Mouse (Mus musculus): ENCODE measurements around the gene Trim9. TPM values are rescaled to one million over a fixed set of nuclear protein-coding genes. Genes with fewer than 3 reads are reported as not detected.

Trim9 gene
- polyA plus RNA-seq, 1 experiment from 2014 or later = 1.5 TPM

DNA sequence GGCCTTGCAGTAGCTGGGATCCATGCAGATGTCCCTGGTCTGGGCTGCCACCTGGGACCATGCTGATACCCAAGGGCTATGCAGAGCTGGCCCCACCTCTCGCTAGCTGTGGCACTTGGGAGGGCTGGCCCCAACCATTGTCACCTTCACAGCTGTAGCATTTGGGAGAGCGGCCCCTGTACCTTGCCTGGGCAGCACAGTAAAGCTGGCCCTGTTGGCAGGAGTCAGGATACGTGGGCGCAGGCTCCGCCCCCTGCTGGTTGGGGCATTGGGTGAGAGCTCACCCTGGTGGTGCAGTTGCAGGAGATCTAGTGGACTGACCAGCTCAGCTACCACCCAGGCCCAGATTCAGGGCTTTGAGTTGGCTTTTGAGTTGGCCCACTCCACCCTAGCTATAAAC is 12.9 kb upstream of the Trim9 start:
- no peaks in the 10 kb centered on the region for H3K9me3 ChIP-seq (ENCODE audit: control insufficient read depth, low read length)

DNA sequence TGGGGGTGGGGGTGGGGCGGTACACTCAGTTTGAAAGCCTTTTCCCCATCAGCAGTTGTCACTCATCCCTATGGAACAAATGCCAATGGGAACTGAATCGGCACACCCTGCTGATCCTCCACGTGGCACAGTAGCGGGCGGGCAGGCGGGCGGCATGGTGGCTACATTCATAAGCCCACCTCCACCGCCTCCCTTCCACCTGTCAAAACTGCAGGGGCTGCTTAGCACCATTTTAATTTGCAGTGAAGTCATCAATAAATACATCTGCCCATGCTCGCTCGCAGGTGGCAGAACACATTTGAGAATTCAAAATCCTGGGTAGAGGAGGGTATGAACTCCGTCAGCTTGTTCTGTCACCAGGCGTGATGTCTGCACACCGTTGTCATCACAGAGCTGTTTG is 12.0 kb upstream of the Trim9 start:
- H3K27ac ChIP-seq (ENCODE audit: low read depth, low read length) = no peak overlapping the region
- no peaks in the 10 kb centered on the region for H3K9me3 ChIP-seq (ENCODE audit: control insufficient read depth, low read length)
- H3K4me3 ChIP-seq (ENCODE audit: low read length) = no peak overlapping the region
- H3K27me3 ChIP-seq (ENCODE audit: control insufficient read depth, insufficient read depth, low read length) = no peaks in the 10 kb centered on the region
- H3K4me1 ChIP-seq (ENCODE audit: control insufficient read depth, insufficient read depth, low read length) = no peaks in the 10 kb centered on the region
- 88% methylated on average over 13 of the region's 13 CpGs for WGBS
- no peak overlapping the region for H3K4me2 ChIP-seq (replicated peaks; ENCODE audit: low read depth, low read length)
- H3K9ac ChIP-seq (ENCODE audit: low read depth, low read length) = no peak overlapping the region
- H3K36me3 ChIP-seq (ENCODE audit: control insufficient read depth, insufficient read depth, low read length) = no peaks in the 10 kb centered on the region
- ATAC-seq (ENCODE audit: low FRiP score, low TSS enrichment) = no peak

More for the DNA sequence above, 12.9 kb upstream of the Trim9 start:
- ATAC-seq (ENCODE audit: low FRiP score, low TSS enrichment) = no peak
- Histone ChIP-seq H3K4me2 (replicated peaks; ENCODE audit: low read depth, low read length) (no peak overlapping the region), H3K27ac (ENCODE audit: low read depth, low read length) (no peak overlapping the region), H3K9ac (ENCODE audit: low read depth, low read length) (no peak overlapping the region), H3K36me3 (ENCODE audit: control insufficient read depth, insufficient read depth, low read length) (no peaks in the 10 kb centered on the region), H3K27me3 (ENCODE audit: control insufficient read depth, insufficient read depth, low read length) (no peaks in the 10 kb centered on the region), H3K4me1 (ENCODE audit: control insufficient read depth, insufficient read depth, low read length) (no peaks in the 10 kb centered on the region), H3K4me3 (ENCODE audit: low read length) (no peak overlapping the region)
- WGBS = 75% methylated on average over 5 of the region's 5 CpGs

DNA sequence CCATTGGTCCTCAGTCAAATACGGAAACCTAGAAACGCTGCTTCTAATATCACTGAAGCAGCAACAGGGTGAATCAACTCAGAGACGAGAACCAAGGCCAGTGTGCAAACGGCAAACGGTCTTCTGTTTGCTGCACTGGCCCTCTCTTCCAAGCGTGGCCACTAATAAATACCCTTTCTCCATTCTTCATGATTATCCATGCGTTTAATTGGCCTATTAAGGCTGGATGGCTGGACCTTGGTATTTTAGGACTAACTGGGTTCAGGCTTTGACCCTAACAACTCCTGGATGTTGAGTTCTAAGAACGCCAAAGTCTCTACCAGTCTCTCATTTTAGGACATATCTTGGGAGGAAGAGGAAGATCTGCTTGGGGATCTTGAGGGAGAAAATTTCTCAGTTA is 7.5 kb upstream of the Trim9 start:
- 41% methylated on average over 8 of the region's 8 CpGs for WGBS

DNA sequence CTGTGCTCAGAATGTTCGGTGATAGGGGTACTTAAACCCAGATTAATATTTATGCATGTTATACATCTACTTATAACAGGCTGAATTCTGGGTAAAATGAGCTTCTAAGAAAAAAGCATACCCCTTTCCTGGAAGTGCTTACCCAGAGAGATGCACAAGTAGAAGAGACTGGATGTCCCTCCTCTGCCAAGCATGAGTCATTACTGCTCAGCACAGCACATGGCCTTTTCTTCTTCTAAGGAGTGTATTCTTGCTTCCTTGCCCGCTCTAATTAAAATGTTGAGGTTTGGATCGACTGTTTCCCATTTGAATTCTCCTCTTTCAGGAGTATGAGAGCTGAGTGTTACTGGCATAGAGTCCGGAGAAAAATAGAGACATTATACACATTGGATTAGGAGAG is 3.1 kb upstream of the Trim9 start:
- peaks cover 15% of the 10 kb centered on the region for H3K27me3 ChIP-seq (ENCODE audit: control insufficient read depth, insufficient read depth, low read length)
- H3K4me1 ChIP-seq (ENCODE audit: control insufficient read depth, insufficient read depth, low read length) = peaks cover 16% of the 10 kb centered on the region
- no peaks in the 10 kb centered on the region for H3K36me3 ChIP-seq (ENCODE audit: control insufficient read depth, insufficient read depth, low read length)
- H3K9ac ChIP-seq (ENCODE audit: low read depth, low read length) = no peak overlapping the region
- no peak overlapping the region for H3K4me3 ChIP-seq (ENCODE audit: low read length)
- no peaks in the 10 kb centered on the region for H3K9me3 ChIP-seq (ENCODE audit: control insufficient read depth, low read length)
- WGBS = 87% methylated on average over 4 of the region's 4 CpGs
- no peak for ATAC-seq (ENCODE audit: low FRiP score, low TSS enrichment)
- no peak overlapping the region for H3K27ac ChIP-seq (ENCODE audit: low read depth, low read length)
- no peak overlapping the region for H3K4me2 ChIP-seq (replicated peaks; ENCODE audit: low read depth, low read length)

More for the DNA sequence above, 7.5 kb upstream of the Trim9 start:
- Histone ChIP-seq H3K9ac (ENCODE audit: low read depth, low read length) (no peak overlapping the region), H3K27me3 (ENCODE audit: control insufficient read depth, insufficient read depth, low read length) (no peaks in the 10 kb centered on the region), H3K27ac (ENCODE audit: low read depth, low read length) (no peak overlapping the region), H3K4me1 (ENCODE audit: control insufficient read depth, insufficient read depth, low read length) (no peaks in the 10 kb centered on the region), H3K36me3 (ENCODE audit: control insufficient read depth, insufficient read depth, low read length) (no peaks in the 10 kb centered on the region), H3K9me3 (ENCODE audit: control insufficient read depth, low read length) (no peaks in the 10 kb centered on the region), H3K4me3 (ENCODE audit: low read length) (no peak overlapping the region), H3K4me2 (replicated peaks; ENCODE audit: low read depth, low read length) (no peak overlapping the region)
- ATAC-seq (ENCODE audit: low FRiP score, low TSS enrichment) = no peak

DNA sequence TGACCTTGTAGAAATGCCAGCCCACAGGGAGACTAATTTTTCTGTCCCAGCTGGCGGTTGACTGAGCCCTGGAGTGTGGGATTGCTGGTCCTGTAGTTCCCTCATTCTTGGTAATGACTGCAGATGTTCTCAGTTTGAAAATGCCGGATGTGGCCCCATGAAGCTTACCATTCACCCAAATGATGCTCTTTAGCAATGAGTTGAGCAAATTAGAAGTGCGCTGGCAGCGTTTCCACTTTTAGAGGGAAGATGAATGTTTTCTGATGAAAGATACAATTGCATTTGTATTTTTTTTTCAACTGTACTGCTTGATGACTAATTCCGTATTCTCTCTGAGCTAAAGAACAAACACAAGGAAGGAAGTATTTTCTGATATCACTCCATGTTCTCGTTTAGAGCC is 2.4 kb upstream of the Trim9 start:
- no peak overlapping the region for H3K4me2 ChIP-seq (replicated peaks; ENCODE audit: low read depth, low read length)
- H3K27ac ChIP-seq (ENCODE audit: low read depth, low read length) = no peak overlapping the region
- H3K4me3 ChIP-seq (ENCODE audit: low read length) = no peak overlapping the region
- H3K27me3 ChIP-seq (ENCODE audit: control insufficient read depth, insufficient read depth, low read length) = peaks cover 19% of the 10 kb centered on the region
- H3K36me3 ChIP-seq (ENCODE audit: control insufficient read depth, insufficient read depth, low read length) = no peaks in the 10 kb centered on the region
- H3K9me3 ChIP-seq (ENCODE audit: control insufficient read depth, low read length) = no peaks in the 10 kb centered on the region
- H3K4me1 ChIP-seq (ENCODE audit: control insufficient read depth, insufficient read depth, low read length) = peaks cover 16% of the 10 kb centered on the region
- 84% methylated on average over 6 of the region's 6 CpGs for WGBS
- H3K9ac ChIP-seq (ENCODE audit: low read depth, low read length) = no peak overlapping the region
- no peak for ATAC-seq (ENCODE audit: low FRiP score, low TSS enrichment)

DNA sequence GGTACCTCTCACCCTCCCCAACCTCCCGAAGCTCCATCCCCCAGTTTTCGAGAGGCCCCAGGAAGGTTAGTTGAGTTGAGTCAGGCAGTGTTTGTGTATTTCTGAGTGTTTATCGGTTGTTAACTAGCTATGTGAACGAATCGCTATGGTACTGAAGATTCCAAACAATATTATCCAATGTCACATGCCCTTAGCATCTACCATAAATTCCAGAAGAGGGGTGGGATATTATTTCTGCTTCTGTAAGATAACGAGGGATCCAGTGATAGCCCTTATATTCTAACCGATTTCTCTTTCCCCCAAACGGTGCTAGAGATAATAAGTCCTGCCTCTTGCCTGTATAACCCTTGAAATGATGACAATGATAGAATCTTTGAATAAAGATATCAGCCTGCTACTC is 612 bp upstream of the Trim9 start:
- Histone ChIP-seq H3K4me2 (replicated peaks; ENCODE audit: low read depth, low read length) (peak overlapping the region; percentile 94), H3K27ac (ENCODE audit: low read depth, low read length) (no peak overlapping the region), H3K9ac (ENCODE audit: low read depth, low read length) (peak overlapping the region; percentile 63; the same call in 1 of the 2 replicates), H3K4me3 (ENCODE audit: low read length) (peak overlapping the region; percentile 48), H3K36me3 (ENCODE audit: control insufficient read depth, insufficient read depth, low read length) (no peaks in the 10 kb centered on the region), H3K4me1 (ENCODE audit: control insufficient read depth, insufficient read depth, low read length) (peaks cover 16% of the 10 kb centered on the region), H3K27me3 (ENCODE audit: control insufficient read depth, insufficient read depth, low read length) (peaks cover 22% of the 10 kb centered on the region), H3K9me3 (ENCODE audit: control insufficient read depth, low read length) (no peaks in the 10 kb centered on the region)
- ATAC-seq (ENCODE audit: low FRiP score, low TSS enrichment) = no peak
- WGBS = 17% methylated on average over 8 of the region's 8 CpGs

DNA sequence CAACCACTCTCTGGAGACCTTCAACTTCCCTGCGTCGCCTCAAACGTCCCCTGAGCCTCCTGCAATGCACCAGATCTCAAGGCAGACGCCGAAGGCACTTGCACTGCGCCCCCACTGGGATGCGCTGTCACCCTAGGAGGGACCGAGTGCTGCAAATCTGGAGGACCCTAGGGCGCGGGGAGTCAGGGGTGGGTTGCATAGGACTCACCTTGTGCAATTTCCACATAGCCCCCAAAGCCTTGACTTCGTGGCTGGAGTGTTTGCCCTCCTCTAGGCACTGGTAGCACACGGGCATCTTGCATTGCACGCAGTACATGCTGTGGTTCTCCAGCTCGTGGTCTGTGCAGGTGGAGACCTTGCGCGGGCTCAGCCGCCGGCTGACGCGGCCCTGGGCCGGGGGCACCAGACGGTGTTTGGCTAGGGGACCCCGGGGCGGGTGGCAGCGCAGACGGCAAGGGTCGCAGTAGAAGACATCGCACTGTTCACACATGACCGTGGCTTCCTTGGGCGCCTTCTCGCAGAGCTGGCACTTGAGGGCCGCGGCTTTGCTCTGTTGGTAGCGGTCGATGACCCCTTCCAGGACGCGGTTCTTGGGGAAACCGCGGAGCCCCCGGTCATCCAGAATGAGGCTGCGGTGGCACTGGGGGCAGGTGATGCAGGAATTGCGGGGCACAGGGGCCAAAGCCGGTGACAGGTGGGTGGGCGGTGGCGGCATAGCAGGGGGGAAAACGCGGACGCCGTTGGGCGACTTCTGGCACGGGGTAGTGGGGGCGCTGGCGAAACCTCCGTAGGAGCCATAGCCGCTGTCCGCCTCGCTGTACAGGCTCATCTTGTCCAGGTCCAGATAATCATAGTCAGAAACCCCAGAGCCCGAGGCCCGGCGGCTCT is 1.0 kb downstream of the Trim9 start:
- no peaks in the 10 kb centered on the region for H3K9me3 ChIP-seq (ENCODE audit: control insufficient read depth, low read length)
- H3K27ac ChIP-seq (ENCODE audit: low read depth, low read length) = no peak overlapping the region
- peaks cover 16% of the 10 kb centered on the region for H3K4me1 ChIP-seq (ENCODE audit: control insufficient read depth, insufficient read depth, low read length)
- H3K36me3 ChIP-seq (ENCODE audit: control insufficient read depth, insufficient read depth, low read length) = no peaks in the 10 kb centered on the region
- H3K4me2 ChIP-seq (replicated peaks; ENCODE audit: low read depth, low read length) = peak overlapping the region; percentile 94
- ATAC-seq (ENCODE audit: low FRiP score, low TSS enrichment) = peak; percentile 14
- 1% methylated on average over 60 of the region's 60 CpGs for WGBS
- 0 out of 2 replicates have a peak overlapping the region, but pooled peaks have one; percentile 12 for H3K9ac ChIP-seq (ENCODE audit: low read depth, low read length)
- H3K27me3 ChIP-seq (ENCODE audit: control insufficient read depth, insufficient read depth, low read length) = peaks cover 22% of the 10 kb centered on the region
- H3K4me3 ChIP-seq (ENCODE audit: low read length) = peak overlapping the region; percentile 48

DNA sequence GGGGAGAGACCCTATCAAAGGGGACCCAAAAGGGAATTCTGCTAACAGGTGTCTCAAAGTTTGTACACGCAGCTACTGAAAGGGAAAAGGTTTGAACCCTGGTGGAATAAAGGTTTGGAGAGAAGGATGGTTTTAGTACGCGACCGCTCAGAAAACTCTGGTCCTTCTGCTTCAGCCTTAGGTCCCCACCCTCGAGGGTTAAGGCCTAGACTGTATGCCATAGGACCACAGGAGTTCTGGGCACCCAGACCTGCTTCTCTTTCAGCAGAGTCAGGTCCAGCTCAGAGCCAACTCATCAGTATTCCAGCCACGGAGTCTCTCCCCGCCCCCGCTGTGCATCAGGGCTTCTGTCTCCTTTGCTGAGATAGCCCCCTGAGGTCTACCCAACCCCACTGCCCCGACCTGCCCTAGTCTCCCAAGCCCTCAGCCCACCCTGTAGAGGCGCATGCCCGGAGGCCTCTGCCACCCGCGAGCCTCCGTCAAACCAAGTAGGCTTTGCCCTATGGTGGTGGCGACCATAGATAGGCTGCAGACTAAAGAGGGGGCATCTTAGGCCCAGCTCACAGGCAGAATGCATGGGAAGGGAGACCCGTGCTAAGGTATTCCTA is 1.8 kb downstream of the Trim9 start:
- H3K36me3 ChIP-seq (ENCODE audit: control insufficient read depth, insufficient read depth, low read length) = no peaks in the 10 kb centered on the region
- ATAC-seq (ENCODE audit: low FRiP score, low TSS enrichment) = no peak
- no peak overlapping the region for H3K9ac ChIP-seq (ENCODE audit: low read depth, low read length)
- no peak overlapping the region for H3K27ac ChIP-seq (ENCODE audit: low read depth, low read length)
- no peaks in the 10 kb centered on the region for H3K9me3 ChIP-seq (ENCODE audit: control insufficient read depth, low read length)
- H3K4me1 ChIP-seq (ENCODE audit: control insufficient read depth, insufficient read depth, low read length) = peaks cover 16% of the 10 kb centered on the region
- H3K4me2 ChIP-seq (replicated peaks; ENCODE audit: low read depth, low read length) = peak overlapping the region; percentile 94
- peaks cover 22% of the 10 kb centered on the region for H3K27me3 ChIP-seq (ENCODE audit: control insufficient read depth, insufficient read depth, low read length)
- 28% methylated on average over 16 of the region's 16 CpGs for WGBS
- H3K4me3 ChIP-seq (ENCODE audit: low read length) = peak overlapping the region; percentile 48

DNA sequence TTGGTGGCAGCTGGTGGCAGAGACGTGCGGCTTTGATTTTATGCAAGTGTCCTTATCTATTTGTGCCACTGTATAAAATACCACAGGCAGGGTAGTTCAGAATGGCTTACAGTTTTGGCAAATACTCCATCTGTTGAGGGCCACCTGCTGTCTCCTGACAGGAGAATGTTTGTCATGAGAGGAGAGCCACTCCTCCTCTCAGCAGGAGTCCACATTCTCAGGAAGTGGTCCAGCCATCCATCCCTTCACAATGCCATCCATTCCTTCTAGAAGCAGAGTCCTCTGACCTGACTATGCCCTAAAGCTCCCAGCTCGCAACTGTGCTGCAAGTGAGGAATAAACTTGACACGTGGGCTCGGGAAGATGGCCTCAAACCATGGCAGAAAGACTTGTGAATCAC is 12.2 kb downstream of the Trim9 start:
- 71% methylated on average over 5 of the region's 5 CpGs for WGBS
- Histone ChIP-seq H3K9me3 (ENCODE audit: control insufficient read depth, low read length) (no peaks in the 10 kb centered on the region), H3K9ac (ENCODE audit: low read depth, low read length) (no peak overlapping the region), H3K27ac (ENCODE audit: low read depth, low read length) (no peak overlapping the region), H3K4me1 (ENCODE audit: control insufficient read depth, insufficient read depth, low read length) (no peaks in the 10 kb centered on the region), H3K4me3 (ENCODE audit: low read length) (no peak overlapping the region), H3K4me2 (replicated peaks; ENCODE audit: low read depth, low read length) (no peak overlapping the region), H3K27me3 (ENCODE audit: control insufficient read depth, insufficient read depth, low read length) (no peaks in the 10 kb centered on the region), H3K36me3 (ENCODE audit: control insufficient read depth, insufficient read depth, low read length) (no peaks in the 10 kb centered on the region)
- ATAC-seq (ENCODE audit: low FRiP score, low TSS enrichment) = no peak

All from kidney, embryonic 14.5 days (tissue).